Mouse (Mus musculus): ENCODE measurements around the gene Gmds. TPM values are rescaled to one million over a fixed set of nuclear protein-coding genes. Genes with fewer than 3 reads are reported as not detected.

Gmds gene
- polyA plus RNA-seq, 1 experiment from 2014 or later = 35.1 TPM

DNA sequence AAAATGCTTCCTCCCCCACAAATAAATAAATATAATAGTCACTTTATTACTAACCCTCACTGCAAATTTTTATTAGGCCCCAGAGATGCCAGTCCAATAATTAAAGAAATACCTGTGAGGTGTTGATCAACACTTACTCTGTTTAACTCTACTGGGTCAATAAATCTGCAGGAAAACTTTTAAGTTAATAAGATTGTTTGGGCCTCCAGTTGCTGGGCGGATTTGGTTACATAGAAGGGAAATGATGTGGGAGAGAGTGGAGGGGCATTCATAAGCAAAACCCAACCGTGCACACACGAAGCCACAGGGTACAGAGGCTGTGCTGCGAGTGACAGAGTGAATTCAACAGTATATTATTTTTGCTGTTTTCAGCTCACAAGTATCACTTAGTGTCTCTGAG, 345.1 kb downstream of the Gmds start:
- peaks cover 7% of the 10 kb centered on the region; the same call in 1 of the 2 replicates for H3K9me3 ChIP-seq
- H3K4me2 ChIP-seq (replicated peaks) = no peak overlapping the region
- WGBS = 76% methylated on average over 4 of the region's 4 CpGs
- H3K27me3 ChIP-seq = no peaks in the 10 kb centered on the region
- H3K4me3 ChIP-seq = no peak overlapping the region
- ATAC-seq (ENCODE audit: low FRiP score, low read depth) = no peak
- H3K27ac ChIP-seq (replicated peaks) = no peak overlapping the region
- no peaks in the 10 kb centered on the region for H3K36me3 ChIP-seq
- H3K9ac ChIP-seq (replicated peaks) = no peak overlapping the region
- peaks cover 5% of the 10 kb centered on the region; the same call in 1 of the 2 replicates for H3K4me1 ChIP-seq

DNA sequence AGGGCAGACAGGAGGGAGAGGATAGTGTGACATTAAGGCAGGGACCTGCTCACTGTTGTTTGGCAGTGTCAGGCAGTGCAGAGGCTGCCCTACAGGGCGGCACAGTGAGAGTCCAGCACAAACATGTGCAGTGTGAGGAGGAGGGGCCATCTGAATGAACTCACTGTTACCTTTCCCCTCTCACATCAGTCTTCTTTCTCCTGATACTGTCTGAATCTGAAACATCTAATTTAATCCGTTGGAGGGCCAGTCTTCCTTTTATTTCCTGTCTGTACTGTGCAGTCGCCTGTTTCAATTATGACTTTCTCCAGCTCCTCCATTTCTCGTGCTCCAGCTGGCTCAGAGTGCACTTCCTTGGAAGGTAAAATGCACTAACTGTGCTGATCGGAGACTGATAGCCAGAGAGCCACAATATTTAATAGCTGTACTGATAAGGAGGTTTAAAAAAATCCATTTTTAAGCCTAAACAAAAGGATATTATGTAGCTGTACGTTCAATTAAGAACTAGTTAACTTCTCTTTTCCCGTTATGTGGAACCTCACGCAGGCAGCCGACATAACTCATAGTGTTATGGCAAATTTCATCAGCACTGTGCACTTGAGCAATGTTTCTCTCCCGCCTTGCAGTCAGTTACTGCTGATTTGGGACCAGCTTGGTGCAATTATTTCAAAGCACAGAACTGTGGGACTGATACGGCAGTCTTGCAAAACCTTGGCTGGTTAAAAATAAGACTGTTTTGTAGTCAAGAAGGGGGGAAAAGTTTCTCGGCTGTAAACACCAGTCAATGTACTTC, 345.9 kb downstream of the Gmds start:
- WGBS = 65% methylated on average over 12 of the region's 12 CpGs
- no peak overlapping the region for H3K27ac ChIP-seq (replicated peaks)

DNA sequence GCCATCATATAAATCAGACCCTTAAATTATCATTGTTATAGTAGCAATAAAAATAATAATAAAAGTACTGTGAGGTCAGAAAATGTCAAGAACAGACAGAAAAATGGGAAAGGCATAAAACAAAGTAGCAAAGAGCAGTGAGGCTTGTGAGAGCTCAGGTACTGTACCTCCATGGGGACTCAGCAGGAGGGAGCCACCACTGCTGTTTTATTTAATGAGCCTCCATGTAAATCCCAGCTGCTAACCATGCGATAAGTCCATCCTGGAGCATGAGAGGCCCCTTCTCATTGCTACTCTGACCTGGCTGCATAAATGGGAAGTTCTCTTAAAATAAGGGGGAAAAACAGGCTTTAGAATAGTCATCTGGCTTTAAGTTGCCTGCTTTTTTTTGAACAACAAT, 357.3 kb downstream of the Gmds start:
- Histone ChIP-seq H3K4me2 (replicated peaks) (no peak overlapping the region), H3K9ac (replicated peaks) (no peak overlapping the region), H3K9me3 (no peaks in the 10 kb centered on the region), H3K4me1 (no peaks in the 10 kb centered on the region), H3K27me3 (no peaks in the 10 kb centered on the region), H3K27ac (replicated peaks) (no peak overlapping the region), H3K36me3 (no peaks in the 10 kb centered on the region), H3K4me3 (no peak overlapping the region)
- 89% methylated on average over 1 of the region's 1 CpGs for WGBS
- ATAC-seq (ENCODE audit: low FRiP score, low read depth) = no peak

More for the DNA sequence above, 345.9 kb downstream of the Gmds start:
- no peak overlapping the region for H3K4me3 ChIP-seq
- no peak overlapping the region for H3K9ac ChIP-seq (replicated peaks)
- H3K27me3 ChIP-seq = no peaks in the 10 kb centered on the region
- ATAC-seq (ENCODE audit: low FRiP score, low read depth) = peak; percentile 47; the same call in 1 of the 2 replicates
- no peak overlapping the region for H3K4me2 ChIP-seq (replicated peaks)
- H3K4me1 ChIP-seq = peaks cover 5% of the 10 kb centered on the region; the same call in 1 of the 2 replicates
- peaks cover 7% of the 10 kb centered on the region; the same call in 1 of the 2 replicates for H3K9me3 ChIP-seq
- no peaks in the 10 kb centered on the region for H3K36me3 ChIP-seq

DNA sequence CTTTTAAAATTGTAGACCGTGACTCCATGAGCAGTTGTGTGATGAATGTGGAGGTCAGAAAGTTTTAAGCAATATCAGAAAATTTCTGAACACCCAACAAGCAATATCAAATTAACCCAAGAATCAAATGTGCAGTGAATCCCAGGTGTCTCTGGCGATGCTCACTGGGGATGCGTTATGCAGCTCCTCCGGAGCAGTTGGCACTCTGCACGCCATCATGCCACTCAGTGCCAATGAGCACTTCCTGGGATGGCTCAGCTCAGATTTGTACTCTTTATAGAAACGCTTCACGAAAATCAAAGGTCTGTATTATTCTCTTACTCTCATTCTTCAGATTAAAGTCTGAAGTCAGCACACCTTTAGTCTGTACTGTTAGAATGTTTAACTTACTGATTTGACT, 360.4 kb downstream of the Gmds start:
- Histone ChIP-seq H3K4me1 (no peaks in the 10 kb centered on the region), H3K4me3 (no peak overlapping the region), H3K27me3 (no peaks in the 10 kb centered on the region), H3K27ac (replicated peaks) (no peak overlapping the region), H3K9me3 (no peaks in the 10 kb centered on the region), H3K36me3 (no peaks in the 10 kb centered on the region), H3K4me2 (replicated peaks) (no peak overlapping the region), H3K9ac (replicated peaks) (no peak overlapping the region)
- no peak for ATAC-seq (ENCODE audit: low FRiP score, low read depth)
- 95% methylated on average over 7 of the region's 7 CpGs for WGBS

DNA sequence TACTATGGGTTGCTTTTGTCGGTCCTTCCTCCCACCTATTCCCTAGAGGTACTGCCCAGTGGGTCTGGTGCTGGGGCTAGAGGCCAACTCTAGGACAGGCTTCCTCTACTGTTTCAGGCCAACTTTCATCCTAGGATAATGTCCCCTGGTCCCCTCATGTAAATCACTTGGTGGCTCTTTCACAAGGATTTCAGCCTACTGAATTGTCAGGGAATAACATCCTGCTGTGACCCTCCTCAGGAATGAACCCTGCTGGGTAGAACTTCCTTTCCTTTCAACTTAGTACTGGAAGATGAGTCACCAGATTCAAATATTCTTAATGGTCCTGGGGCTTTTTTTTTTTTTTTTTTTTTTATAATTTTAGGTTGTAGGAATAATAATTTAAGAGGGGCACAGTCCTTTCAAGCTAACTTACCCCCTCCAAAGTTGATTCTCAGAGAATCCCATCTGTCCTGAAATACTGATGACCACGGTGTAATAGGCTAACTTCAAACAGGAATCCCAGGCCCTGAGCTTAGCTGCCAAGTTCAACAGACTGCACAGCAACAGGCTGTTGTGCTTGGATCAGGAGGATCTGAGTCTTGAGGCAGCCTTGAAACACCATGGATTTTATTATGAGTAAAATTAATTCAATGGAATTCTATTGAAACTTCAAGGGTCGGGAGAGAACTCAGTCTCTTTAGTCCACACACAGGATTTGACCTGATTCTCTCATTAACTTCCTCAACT, 363.6 kb downstream of the Gmds start:
- H3K36me3 ChIP-seq = no peaks in the 10 kb centered on the region
- H3K4me1 ChIP-seq = no peaks in the 10 kb centered on the region
- H3K4me3 ChIP-seq = no peak overlapping the region
- H3K27me3 ChIP-seq = no peaks in the 10 kb centered on the region
- no peak overlapping the region for H3K4me2 ChIP-seq (replicated peaks)
- H3K9ac ChIP-seq (replicated peaks) = no peak overlapping the region
- H3K9me3 ChIP-seq = no peaks in the 10 kb centered on the region
- WGBS = 37% methylated on average over 3 of the region's 3 CpGs
- H3K27ac ChIP-seq (replicated peaks) = no peak overlapping the region
- no peak for ATAC-seq (ENCODE audit: low FRiP score, low read depth)

DNA sequence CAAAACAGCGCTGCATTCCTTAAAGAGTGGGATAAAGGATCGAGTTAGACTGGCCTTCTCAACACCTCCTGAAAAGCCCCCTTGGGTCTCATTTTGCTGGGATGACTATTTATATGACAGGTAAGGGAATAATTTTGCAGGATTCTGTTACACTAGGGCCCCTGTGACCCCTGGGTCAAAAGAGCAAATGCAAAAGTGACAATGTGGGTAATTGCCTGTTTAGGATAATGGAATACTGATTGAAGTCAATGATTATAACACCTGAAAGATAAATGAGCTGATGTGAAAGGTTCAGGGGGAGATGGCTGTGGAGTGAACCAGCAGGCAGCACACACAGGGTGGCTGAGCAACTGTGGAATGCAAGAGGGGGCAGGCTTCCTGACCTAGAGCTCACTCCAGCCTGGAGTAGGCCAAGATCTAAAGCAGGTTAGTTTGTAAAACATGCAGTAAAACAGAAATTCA, 367.5 kb downstream of the Gmds start:
- Histone ChIP-seq H3K4me2 (replicated peaks) (no peak overlapping the region), H3K4me3 (no peak overlapping the region), H3K4me1 (no peaks in the 10 kb centered on the region), H3K27ac (replicated peaks) (no peak overlapping the region), H3K36me3 (no peaks in the 10 kb centered on the region), H3K9me3 (no peaks in the 10 kb centered on the region), H3K27me3 (no peaks in the 10 kb centered on the region), H3K9ac (replicated peaks) (no peak overlapping the region)
- 71% methylated on average over 2 of the region's 2 CpGs for WGBS
- ATAC-seq (ENCODE audit: low FRiP score, low read depth) = no peak

DNA sequence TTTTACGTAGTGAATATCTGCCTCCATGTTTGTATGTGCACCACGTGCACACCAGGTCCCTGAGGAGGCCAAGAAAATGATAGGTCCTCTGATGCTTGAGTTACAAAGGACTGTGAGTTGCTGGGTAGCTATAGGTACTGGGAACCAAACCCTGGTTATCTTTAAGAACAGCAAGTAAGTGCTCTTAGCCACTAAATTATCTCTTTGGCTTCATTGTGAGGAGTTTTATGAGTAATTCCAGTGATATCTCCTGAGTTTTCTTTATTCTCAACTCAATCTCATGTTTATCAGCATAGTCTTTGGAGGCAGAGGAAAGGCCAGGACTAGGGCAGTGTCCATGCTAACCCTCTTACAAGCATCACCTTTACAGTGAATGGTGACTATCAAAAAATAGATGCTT, 370.3 kb downstream of the Gmds start:
- H3K4me2 ChIP-seq (replicated peaks) = no peak overlapping the region
- 76% methylated on average over 2 of the region's 2 CpGs for WGBS
- H3K36me3 ChIP-seq = no peaks in the 10 kb centered on the region
- no peak for ATAC-seq (ENCODE audit: low FRiP score, low read depth)
- H3K9ac ChIP-seq (replicated peaks) = no peak overlapping the region
- no peaks in the 10 kb centered on the region for H3K4me1 ChIP-seq
- no peak overlapping the region for H3K27ac ChIP-seq (replicated peaks)
- H3K27me3 ChIP-seq = no peaks in the 10 kb centered on the region
- H3K4me3 ChIP-seq = no peak overlapping the region
- no peaks in the 10 kb centered on the region for H3K9me3 ChIP-seq

DNA sequence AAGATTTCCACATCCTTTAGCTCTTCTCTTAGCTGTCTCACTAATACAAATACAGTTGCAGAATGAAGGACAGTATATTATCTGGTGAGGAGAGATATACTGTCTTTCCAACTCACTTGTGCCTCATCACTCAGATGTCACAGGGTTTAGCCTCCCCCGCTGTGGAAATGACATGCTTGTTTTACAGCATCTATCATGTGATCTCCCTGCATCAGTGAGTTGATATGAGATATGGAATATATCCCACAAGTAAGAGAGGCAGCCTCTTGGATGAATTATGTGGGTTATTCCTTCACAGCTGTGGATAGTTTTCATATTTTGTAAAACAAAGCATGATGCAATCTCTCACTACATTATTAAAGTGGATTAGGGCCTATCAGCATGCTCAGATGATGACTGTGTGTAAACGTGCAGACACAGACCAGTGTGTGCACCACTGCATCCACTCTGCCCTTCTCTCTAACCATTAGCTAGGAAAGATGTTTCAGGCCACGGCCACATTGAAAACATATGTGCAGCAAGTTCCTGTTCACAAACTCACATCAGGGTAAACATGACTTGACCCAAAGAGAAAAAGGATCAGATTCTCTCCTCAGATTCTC, 371.5 kb downstream of the Gmds start:
- Histone ChIP-seq H3K4me3 (no peak overlapping the region), H3K4me2 (replicated peaks) (no peak overlapping the region), H3K27me3 (no peaks in the 10 kb centered on the region), H3K4me1 (no peaks in the 10 kb centered on the region), H3K27ac (replicated peaks) (no peak overlapping the region), H3K9me3 (no peaks in the 10 kb centered on the region), H3K9ac (replicated peaks) (no peak overlapping the region), H3K36me3 (no peaks in the 10 kb centered on the region)
- WGBS = 74% methylated on average over 3 of the region's 3 CpGs
- no peak for ATAC-seq (ENCODE audit: low FRiP score, low read depth)

DNA sequence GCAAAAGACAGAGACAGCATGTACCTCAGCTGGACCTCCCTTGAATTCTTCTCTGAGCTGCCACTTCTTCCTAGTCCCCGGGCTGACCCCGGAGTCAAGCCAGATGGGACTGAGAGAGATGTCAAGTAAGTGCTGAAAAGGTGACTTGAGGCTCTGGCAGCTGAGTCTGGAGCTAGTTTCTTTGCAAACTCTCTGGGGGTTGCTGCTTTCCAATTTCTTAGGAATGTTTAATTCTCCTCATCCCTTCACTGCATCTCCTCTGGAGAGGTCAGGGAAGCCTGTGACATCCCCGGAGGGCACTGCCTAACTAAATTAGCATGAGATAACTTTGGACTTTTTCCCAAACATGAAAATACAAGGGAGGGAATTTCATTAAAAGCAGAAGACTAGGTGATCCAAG, 378.0 kb downstream of the Gmds start:
- H3K27me3 ChIP-seq = no peaks in the 10 kb centered on the region
- ATAC-seq (ENCODE audit: low FRiP score, low read depth) = no peak
- no peak overlapping the region for H3K4me2 ChIP-seq (replicated peaks)
- 18% methylated on average over 3 of the region's 3 CpGs for WGBS
- 0 out of 2 replicates have a peak, but pooled peaks cover 3% of the 10 kb centered on the region for H3K4me1 ChIP-seq
- no peak overlapping the region for H3K27ac ChIP-seq (replicated peaks)
- H3K36me3 ChIP-seq = no peaks in the 10 kb centered on the region
- H3K9me3 ChIP-seq = no peaks in the 10 kb centered on the region
- no peak overlapping the region for H3K9ac ChIP-seq (replicated peaks)
- no peak overlapping the region for H3K4me3 ChIP-seq

DNA sequence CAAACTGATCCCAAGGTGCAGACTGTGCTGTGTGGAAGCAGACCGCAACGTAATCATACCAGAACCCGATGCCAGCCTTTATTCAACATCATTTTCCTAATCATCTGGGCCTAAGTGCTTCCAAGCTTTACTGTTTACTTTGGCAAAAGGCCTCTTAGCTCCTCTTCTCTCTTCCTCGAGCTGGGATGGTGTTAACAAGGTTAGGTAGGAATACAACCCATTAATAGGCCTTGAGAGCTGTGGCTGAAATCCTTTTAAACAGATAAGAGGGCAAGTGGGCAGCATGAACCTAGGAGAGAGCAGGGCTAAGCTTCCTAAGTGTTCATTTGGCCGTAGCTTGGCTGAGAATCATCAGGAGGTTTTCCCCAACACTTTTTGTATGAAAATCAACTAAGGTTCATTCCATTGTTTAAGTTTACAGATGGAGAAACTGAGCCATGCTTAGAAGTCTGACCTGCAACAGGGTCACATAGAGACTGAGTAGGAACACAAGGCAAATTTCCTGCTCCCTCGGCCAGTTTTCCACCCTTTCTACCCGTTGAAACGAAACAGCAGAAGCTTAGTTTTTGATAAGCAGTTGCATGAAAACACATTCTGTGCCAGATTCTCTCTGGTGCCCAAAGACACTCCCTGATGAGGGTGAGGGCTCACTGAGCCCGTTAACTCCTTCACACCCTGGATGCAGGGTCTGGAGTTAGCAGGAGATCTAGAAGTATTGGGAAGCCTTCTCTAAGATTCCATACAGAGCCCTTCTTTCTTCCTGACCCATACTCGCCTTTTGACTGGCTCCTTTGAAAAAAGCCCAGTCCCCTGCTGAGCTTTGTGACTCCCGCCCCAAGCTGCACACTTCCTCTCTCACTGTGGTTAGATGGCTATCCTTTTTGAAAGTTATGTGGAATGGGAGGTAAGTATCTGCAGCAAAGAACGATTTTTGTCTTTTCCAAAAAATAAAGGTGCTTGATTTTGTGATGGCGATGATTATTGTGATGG, 379.9 kb downstream of the Gmds start:
- Histone ChIP-seq H3K27ac (replicated peaks) (no peak overlapping the region), H3K4me1 (0 out of 2 replicates have a peak, but pooled peaks cover 3% of the 10 kb centered on the region), H3K4me3 (no peak overlapping the region), H3K4me2 (replicated peaks) (no peak overlapping the region), H3K9ac (replicated peaks) (no peak overlapping the region), H3K36me3 (no peaks in the 10 kb centered on the region), H3K9me3 (no peaks in the 10 kb centered on the region), H3K27me3 (no peaks in the 10 kb centered on the region)
- no peak for ATAC-seq (ENCODE audit: low FRiP score, low read depth)
- 47% methylated on average over 13 of the region's 13 CpGs for WGBS

DNA sequence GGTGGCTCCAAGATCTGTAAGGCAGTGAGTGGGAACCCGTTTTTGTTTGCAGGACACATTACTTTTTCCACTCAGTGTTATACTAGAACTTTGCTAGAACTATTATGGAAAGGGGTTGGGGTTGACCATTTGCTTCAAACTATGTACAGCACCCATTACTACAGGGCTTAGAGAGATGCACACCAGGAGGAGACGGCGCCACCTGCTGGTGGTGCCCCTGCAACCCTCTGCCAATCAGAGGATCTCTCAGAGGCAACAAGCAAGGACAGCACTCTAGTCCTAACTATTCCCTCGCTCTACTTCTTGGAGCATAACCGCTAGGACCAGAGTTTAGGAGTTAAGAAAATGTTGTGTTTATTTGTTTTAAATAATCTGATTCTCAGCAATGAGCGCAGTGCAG, 382.0 kb downstream of the Gmds start:
- ATAC-seq (ENCODE audit: low FRiP score, low read depth) = no peak
- 0 out of 2 replicates have a peak, but pooled peaks cover 3% of the 10 kb centered on the region for H3K4me1 ChIP-seq
- H3K27ac ChIP-seq (replicated peaks) = no peak overlapping the region
- H3K36me3 ChIP-seq = no peaks in the 10 kb centered on the region
- no peaks in the 10 kb centered on the region for H3K9me3 ChIP-seq
- H3K27me3 ChIP-seq = no peaks in the 10 kb centered on the region
- WGBS = 87% methylated on average over 6 of the region's 6 CpGs
- H3K9ac ChIP-seq (replicated peaks) = no peak overlapping the region
- no peak overlapping the region for H3K4me3 ChIP-seq
- no peak overlapping the region for H3K4me2 ChIP-seq (replicated peaks)
